Mouse (Mus musculus) forebrain, embryonic 10.5 days (tissue): ENCODE results near the gene Pgrmc2. TPM values are rescaled to one million over a fixed set of nuclear protein-coding genes. Genes with fewer than 3 reads are reported as not detected.

Source experiments
- DNase-seq: peaks from one replicate; pipeline ENCODE4 v3.0.0-alpha.2; 2017; ENCODE audit warnings: low spot score; ENCODE audit errors: extremely low spot score
- H3K27ac ChIP-seq: fragments of 300-500 bp; sonication (generic); 2 replicates; pipeline ENCODE4 v1.5.1; 2016; ENCODE audit warnings: mild to moderate bottlenecking
- H3K27me3 ChIP-seq: fragments of 300-500 bp; sonication (generic); 2 replicates; pipeline ENCODE4 v1.6.1; 2016; ENCODE audit warnings: mild to moderate bottlenecking; ENCODE audit not compliant: poor library complexity, severe bottlenecking
- H3K36me3 ChIP-seq: fragments of 300-500 bp; sonication (generic); replicated peaks from 2 replicates; pipeline ENCODE4 v1.6.1; 2016; ENCODE audit warnings: mild to moderate bottlenecking, moderate library complexity
- H3K4me1 ChIP-seq: fragments of 300-500 bp; sonication (generic); 2 replicates; pipeline ENCODE4 v1.6.1; 2016
- H3K4me3 ChIP-seq: fragments of 300-500 bp; sonication (generic); 2 replicates; pipeline ENCODE4 v1.5.1; 2016; ENCODE audit warnings: mild to moderate bottlenecking, moderate library complexity
- H3K9me3 ChIP-seq: fragments of 300-500 bp; sonication (generic); 2 replicates; pipeline ENCODE4 v1.6.1; 2016; ENCODE audit warnings: mild to moderate bottlenecking, moderate library complexity
- WGBS: fragments of 180-500 bp; shearing (Covaris S2); methylation state at CpG from one replicate; pipeline ENCODE4 v1.1.7; 2016; 5-methylcytosine and 5-hydroxymethylcytosine counted together
- polyA plus RNA-seq: library from polyadenylated mRNA; unstranded; fragments of >200 nt; fragmentation: Nextera tagmentation; extraction: Ambion mirVana; gene quantifications from 2 replicates; pipeline ENCODE4 v1.2.1, GENCODE M21; 2016

Gene Pgrmc2
- polyA plus RNA-seq, 1 experiment from 2014 or later, result 30.5 TPM

DNA sequence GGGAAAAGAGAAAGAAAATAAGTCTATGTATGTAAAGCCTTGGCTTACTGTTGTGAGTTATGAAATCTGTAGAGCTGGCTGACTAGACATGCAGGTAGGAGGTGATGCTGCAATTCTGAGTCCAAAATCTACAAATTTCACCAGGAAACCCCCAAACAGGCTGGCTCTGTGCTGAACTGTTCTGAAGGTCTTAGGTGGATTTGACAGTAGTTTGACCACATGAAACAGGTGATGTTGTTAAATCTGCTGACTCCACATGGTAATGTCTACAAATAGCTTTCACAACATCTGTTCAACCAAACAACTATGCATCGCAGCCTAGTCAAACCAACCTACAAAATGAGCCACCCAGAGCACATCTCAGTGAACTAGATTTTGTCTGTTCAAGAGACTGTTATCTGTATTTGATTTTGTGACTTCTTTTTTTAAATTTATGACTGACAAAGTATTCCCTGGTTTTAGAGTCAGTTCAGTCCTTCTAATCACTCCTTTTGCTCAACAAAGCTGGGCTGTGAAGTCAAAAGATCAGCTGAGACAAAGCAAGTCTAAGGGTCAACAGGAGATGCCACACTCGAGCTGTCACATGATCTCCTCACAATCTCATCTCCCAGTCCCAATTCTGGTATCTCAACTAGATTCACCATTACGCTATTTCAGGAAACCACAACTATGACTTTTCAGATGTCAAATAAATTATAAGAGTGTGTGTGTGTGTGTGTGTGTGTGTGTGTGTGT is 20.8 kb downstream of the Pgrmc2 start:
- Histone ChIP-seq H3K27ac (no peak overlapping the region), H3K4me3 (no peak overlapping the region), H3K9me3 (no peaks in the 10 kb centered on the region), H3K27me3 (no peaks in the 10 kb centered on the region), H3K36me3 (peaks cover 42% of the 10 kb centered on the region), H3K4me1 (no peaks in the 10 kb centered on the region)
- no peak for DNase-seq
- 88% methylated on average over 3 of the region's 3 CpGs for WGBS

DNA sequence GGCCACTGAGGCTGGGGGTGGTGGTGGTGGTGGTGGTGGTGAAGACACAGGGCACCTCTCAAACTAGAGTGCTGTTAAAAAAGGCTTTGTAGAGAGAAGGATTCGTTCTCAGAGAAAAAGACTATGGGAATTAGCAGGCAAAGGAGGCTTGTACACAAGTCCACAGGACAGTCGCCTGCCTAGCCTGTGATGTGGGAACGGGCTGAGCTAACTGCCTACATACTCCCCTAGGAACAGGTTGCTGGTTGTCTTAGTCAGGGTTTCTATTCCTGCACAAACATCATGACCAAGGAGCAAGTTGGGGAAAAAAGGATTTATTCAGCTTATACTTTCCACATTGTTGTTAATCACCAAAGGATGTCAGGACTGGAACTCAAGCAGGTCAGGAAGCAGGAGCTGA is 23.6 kb downstream of the Pgrmc2 start:
- peaks cover 17% of the 10 kb centered on the region for H3K36me3 ChIP-seq
- WGBS, result 94% methylated on average over 3 of the region's 3 CpGs

DNA sequence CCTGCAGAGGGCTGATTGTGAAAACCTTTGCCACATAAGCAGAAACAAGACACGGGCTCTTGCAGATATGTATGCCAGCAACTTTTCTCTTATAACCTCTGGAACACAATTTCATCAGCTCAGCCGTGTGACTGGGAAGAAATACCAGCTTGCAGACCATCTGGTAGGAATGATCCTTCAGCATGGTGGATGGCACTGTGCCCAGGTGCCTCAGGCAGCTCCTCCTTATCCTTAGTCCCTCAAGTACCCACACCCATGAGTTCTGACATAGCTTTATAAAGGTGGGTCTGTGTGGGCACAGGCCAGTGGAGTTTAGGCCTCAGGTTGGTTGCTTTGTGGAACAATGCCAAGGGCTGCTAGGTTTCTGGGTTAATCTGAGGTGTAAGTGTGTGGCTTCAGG is 24.5 kb downstream of the Pgrmc2 start:
- DNase-seq, result no peak
- H3K27me3 ChIP-seq, result no peaks in the 10 kb centered on the region
- H3K36me3 ChIP-seq, result peaks cover 8% of the 10 kb centered on the region
- no peak overlapping the region for H3K4me3 ChIP-seq
- no peak overlapping the region for H3K27ac ChIP-seq
- no peaks in the 10 kb centered on the region for H3K4me1 ChIP-seq
- whole genome bisulfite sequencing, result 89% methylated on average over 2 of the region's 2 CpGs
- H3K9me3 ChIP-seq, result no peaks in the 10 kb centered on the region

More for the DNA sequence above, 23.6 kb downstream of the Pgrmc2 start:
- H3K9me3 ChIP-seq, result no peaks in the 10 kb centered on the region
- H3K4me1 ChIP-seq, result no peaks in the 10 kb centered on the region
- DNase-seq, result no peak
- no peaks in the 10 kb centered on the region for H3K27me3 ChIP-seq
- H3K4me3 ChIP-seq, result no peak overlapping the region
- H3K27ac ChIP-seq, result no peak overlapping the region

DNA sequence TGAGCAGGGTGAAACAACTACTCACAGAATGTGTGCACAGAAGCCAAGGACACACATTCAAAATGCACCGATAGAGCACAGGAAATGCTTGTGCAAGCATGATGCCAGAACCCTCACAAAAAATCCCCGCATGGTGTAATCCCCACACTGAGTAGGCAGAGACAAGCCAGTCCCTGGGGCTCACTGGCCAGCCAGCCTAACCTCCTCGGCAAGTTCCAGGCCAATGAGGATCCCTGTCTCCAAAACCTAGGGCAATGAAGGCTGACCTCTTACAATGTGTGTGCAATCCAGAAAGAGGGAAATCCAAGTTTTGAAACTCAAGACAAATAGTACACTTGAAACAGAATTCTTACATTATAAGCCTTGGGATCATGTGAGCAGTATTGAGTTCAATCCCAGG is 29.5 kb downstream of the Pgrmc2 start:
- no peak for DNase-seq
- H3K9me3 ChIP-seq, result no peaks in the 10 kb centered on the region
- no peaks in the 10 kb centered on the region for H3K36me3 ChIP-seq
- H3K4me1 ChIP-seq, result no peaks in the 10 kb centered on the region
- no peaks in the 10 kb centered on the region for H3K27me3 ChIP-seq
- H3K27ac ChIP-seq, result no peak overlapping the region
- WGBS, result 87% methylated on average over 3 of the region's 3 CpGs
- no peak overlapping the region for H3K4me3 ChIP-seq

DNA sequence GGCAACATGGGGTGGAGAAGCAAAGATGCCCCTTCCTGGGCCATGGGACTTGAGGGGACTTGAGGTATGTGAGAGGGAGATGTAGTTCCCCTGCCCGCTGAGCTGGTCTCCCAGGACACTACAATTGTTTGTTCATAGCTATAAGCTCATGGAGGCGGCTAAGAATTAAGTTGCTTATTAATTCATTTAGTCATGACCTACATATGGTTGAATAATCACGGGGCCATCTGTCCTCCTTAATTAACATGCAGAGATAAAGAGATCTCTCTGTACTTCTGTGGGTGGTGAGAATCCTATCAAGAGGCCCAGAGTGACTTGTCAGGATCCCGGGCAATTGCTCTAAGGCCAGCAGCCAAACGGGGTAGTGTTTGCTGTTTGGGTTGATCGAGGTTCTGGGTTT is 35.0 kb downstream of the Pgrmc2 start:
- Histone ChIP-seq H3K27me3 (no peaks in the 10 kb centered on the region), H3K4me3 (no peak overlapping the region), H3K4me1 (no peaks in the 10 kb centered on the region), H3K9me3 (no peaks in the 10 kb centered on the region), H3K36me3 (no peaks in the 10 kb centered on the region), H3K27ac (no peak overlapping the region)
- no peak for DNase-seq
- WGBS, result 88% methylated on average over 6 of the region's 6 CpGs

DNA sequence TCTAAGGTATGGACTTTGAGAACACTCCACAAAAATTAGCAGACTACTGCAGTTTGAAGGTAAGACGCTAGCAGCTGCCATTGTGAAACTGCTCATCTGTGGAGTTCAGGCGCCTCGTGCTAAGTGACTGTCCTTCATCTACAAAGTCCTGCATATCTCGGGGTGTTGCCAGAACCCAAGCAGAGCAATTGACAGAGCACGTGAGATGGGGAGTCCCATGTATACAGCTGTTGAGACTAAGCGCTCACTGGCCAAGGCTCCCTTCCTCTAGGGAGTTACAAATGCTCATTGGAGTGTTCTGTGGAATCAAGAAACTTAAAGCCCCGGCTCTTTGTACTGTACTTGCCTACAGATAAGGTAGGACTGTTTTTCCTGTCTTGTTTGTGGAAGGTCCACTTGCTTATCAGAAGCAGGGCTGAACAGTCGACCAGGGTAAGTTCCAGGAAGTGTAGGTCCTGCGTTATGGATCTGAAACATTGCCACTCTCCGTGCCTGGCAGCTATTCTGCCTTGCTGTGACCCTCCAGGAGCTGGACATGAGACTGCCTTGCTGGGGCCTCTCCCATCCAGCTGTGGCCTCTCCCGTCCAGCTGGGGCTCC is 39.0 kb downstream of the Pgrmc2 start:
- H3K4me1 ChIP-seq, result no peaks in the 10 kb centered on the region
- H3K9me3 ChIP-seq, result no peaks in the 10 kb centered on the region
- no peaks in the 10 kb centered on the region for H3K36me3 ChIP-seq
- 84% methylated on average over 11 of the region's 11 CpGs for WGBS
- H3K27me3 ChIP-seq, result no peaks in the 10 kb centered on the region
- no peak overlapping the region for H3K27ac ChIP-seq
- H3K4me3 ChIP-seq, result no peak overlapping the region
- no peak for DNase-seq

DNA sequence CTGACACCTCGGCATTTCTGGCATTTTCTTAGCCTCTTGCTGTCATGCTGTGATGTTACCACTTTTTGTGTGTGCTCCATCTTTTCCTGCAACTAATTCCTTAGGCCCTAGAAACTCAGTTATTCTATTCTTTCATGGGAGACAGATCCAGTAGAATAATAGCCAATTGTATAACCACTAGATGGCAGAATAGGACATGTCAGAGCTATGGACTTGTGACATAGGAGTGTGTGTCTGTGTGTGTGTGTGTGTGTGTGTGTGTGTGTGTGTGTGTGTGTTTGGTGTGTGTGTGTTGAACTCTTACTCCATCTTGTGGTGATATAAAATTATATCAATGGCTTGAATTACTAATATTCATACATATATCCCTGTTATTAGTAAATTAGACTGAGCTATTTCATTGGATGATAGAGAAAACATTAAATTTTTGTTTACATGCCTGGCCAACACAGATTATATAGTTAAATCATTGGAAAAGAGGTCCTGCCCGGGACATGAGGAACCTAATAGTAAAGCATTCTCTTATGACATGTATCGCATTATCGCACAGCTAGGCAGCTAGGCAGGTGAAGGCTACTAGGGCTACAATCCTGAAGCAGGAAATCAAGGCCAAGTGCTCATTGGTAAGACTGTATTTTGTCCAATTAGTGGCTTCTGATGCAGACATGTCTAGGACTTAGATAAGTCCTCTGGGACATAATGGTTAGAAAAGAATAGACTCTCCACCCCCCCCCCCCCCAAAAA is 40.5 kb downstream of the Pgrmc2 start:
- peak; percentile 27 for DNase-seq
- 87% methylated on average over 4 of the region's 4 CpGs for WGBS
- Histone ChIP-seq H3K36me3 (no peaks in the 10 kb centered on the region), H3K4me1 (no peaks in the 10 kb centered on the region), H3K9me3 (no peaks in the 10 kb centered on the region), H3K4me3 (no peak overlapping the region), H3K27ac (no peak overlapping the region), H3K27me3 (no peaks in the 10 kb centered on the region)

DNA sequence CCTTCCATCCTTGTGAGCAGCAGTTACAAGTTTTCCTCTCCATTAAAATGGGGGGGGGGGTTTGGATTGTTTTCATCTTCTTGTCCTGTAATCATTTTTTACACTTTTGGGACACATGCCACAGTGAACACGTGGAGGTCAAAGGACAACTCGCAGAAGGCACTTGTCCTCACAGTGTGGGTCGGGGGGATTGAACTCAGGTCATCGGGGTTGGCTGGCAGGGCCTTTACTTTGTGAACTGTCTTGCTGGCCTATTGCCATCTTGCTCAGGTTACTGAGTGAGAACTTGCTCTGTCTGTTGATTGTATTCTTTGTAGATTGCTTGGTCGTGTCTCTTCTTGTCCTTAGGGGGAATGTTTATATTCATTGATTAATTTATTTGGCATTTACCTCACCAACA is 41.6 kb downstream of the Pgrmc2 start:
- Histone ChIP-seq H3K36me3 (no peaks in the 10 kb centered on the region), H3K9me3 (no peaks in the 10 kb centered on the region), H3K4me3 (no peak overlapping the region), H3K27ac (no peak overlapping the region), H3K4me1 (no peaks in the 10 kb centered on the region), H3K27me3 (no peaks in the 10 kb centered on the region)
- WGBS, result 77% methylated on average over 5 of the region's 5 CpGs
- DNase-seq, result no peak

DNA sequence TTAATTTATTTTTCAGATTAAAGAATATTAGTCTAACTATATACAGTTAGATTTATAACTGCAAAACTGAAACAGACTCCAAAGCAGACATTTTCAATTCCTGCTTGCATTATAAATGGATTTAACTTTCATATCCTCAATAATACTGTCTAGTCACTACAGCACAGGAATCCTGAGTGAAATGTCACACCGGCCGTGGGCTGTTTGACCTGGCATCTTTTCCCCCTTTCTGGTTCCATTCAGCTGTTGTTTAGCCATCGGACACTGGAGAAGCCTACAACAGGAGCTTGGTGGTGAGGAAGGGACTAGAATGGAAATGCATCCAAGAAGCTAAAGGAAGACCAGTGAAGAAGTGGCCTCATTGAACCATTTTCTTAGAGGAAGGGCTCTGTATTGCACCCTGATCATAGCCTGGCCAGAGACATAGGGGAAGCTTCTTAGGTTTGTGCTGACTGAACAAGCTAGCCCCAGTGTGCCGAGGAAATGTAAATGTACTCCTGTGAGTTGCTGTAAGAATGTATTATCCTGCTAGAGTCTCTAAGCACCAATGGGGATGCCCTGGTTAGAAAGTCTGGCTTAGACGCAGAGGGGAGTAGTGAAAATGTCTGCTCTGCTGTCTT is 44.4 kb downstream of the Pgrmc2 start:
- Histone ChIP-seq H3K4me1 (no peaks in the 10 kb centered on the region), H3K27ac (no peak overlapping the region), H3K36me3 (no peaks in the 10 kb centered on the region), H3K9me3 (no peaks in the 10 kb centered on the region), H3K4me3 (no peak overlapping the region), H3K27me3 (no peaks in the 10 kb centered on the region)
- DNase-seq, result no peak
- WGBS, result 66% methylated on average over 5 of the region's 5 CpGs

DNA sequence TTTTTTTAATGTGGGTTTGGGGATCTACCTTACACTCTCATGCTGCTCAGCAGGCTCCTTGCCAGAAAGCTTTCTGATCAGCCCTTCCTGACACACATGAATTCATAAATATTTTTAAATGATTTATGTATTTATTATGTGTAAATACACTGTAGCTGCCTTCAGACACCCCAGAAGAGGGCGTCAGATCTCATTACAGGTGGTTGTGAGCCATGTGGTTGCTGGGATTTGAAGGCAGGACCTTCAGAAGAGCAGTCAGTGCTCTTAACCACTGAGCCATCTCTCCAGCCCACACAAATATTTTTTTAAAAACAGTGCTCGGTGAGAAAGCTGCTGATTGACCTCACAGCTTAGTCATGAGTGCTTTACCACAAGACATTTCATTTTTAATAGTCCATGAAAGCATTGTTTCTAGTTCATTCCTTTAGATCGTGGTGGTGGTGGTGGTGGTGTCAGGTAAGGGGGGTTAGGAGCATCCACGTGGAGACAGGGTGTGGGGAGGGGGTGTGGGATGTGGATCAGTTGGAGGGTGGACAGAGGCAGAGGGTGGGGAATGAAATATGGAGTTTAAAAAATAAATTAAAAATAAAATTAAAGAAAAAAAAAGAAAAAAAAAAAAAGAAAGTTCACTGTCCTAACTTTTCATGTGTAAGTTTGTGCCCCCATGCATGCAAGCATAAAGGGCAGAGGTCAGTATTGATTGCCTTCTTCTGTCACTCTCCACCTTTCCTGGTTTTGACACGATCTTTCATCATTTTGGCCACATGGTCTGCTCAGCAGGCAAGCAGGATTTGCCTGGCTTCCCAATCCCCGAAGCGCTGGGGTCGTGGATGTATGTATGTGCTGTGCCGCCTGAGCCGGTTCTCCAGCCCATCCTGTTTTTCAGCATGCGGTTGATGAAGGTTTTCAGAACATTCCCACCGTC is 51.3 kb downstream of the Pgrmc2 start:
- H3K27me3 ChIP-seq, result no peaks in the 10 kb centered on the region
- H3K4me3 ChIP-seq, result no peak overlapping the region
- no peaks in the 10 kb centered on the region for H3K36me3 ChIP-seq
- DNase-seq, result no peak
- WGBS, result 85% methylated on average over 12 of the region's 12 CpGs
- no peaks in the 10 kb centered on the region for H3K4me1 ChIP-seq
- no peaks in the 10 kb centered on the region for H3K9me3 ChIP-seq
- H3K27ac ChIP-seq, result no peak overlapping the region

DNA sequence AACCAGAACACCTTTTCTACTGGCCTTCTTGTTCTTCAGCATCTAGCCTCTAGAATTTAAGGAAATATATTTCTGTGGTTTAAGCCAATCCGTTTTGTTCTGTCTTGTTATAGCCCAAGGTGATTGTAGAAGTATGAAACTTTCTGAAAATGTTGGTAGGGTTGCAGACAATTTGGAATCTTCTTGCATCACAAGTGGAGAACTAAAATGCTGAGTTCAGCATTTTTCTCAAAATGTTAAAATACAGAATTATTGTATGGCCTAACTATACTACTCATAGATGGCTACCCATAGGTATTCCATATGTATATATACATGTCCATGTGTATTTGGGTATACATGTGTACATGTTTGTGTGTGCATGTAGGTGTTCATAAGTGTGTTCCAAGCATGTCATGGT is 52.1 kb downstream of the Pgrmc2 start:
- DNase-seq, result no peak
- 86% methylated on average over 1 of the region's 1 CpGs for whole genome bisulfite sequencing

DNA sequence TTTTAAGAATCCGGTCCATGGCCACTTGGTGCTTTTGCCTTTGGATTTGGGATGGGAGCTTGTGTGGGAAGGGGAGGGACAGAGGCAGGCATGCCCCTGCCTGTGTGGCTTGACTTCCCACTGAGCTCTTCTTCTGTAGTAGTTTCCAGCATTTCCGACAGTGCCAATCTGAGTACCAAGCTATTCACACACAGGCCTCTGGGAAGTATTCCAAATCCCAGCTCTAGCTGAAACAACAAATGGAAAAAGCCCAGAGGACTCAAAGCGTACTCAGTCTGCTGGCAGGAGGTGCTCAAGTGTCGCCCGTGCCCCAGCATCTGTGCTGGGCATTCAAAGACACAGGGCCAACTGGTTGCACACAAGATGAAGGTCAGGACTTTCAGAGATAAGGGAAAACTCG is 60.9 kb downstream of the Pgrmc2 start:
- no peaks in the 10 kb centered on the region for H3K36me3 ChIP-seq
- H3K27ac ChIP-seq, result no peak overlapping the region
- H3K9me3 ChIP-seq, result no peaks in the 10 kb centered on the region
- H3K27me3 ChIP-seq, result no peaks in the 10 kb centered on the region
- no peaks in the 10 kb centered on the region for H3K4me1 ChIP-seq
- H3K4me3 ChIP-seq, result no peak overlapping the region
- no peak for DNase-seq
- 67% methylated on average over 6 of the region's 6 CpGs for WGBS

More for the DNA sequence above, 52.1 kb downstream of the Pgrmc2 start:
- Histone ChIP-seq H3K36me3 (no peaks in the 10 kb centered on the region), H3K27ac (no peak overlapping the region), H3K4me3 (no peak overlapping the region), H3K27me3 (no peaks in the 10 kb centered on the region), H3K9me3 (no peaks in the 10 kb centered on the region), H3K4me1 (no peaks in the 10 kb centered on the region)
